8 mouse cellular contexts compared by ENCODE assay signal in the genomic region with DNA sequence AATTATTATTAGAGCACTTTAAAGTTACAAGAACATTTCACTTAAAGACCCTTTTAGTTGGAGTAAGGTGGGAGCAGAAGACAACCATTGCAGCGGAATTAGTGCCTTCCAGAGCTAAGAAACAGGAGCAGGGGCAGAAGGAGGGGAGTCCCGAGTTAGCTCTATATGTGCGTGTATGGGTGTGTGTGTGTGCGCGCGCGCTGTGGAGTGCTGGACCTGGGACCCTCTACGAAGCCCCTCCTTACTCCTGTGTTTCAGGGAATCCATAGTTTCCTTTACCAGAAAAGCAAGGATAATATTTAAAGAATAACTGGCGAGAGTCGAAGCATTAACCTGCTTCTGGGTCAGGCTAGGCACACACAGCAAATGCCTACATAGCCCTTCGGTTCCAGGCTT. TPM values are rescaled to one million over a fixed set of nuclear protein-coding genes. Genes with fewer than 3 reads are reported as not detected.
DNase-seq lines count a peak whose midpoint lies in the region; ATAC-seq and TF ChIP-seq lines count a peak whose summit lies in the region.

No protein-coding gene starts in this region.

- H3K27me3 ChIP-seq in heart, embryonic 14.5 days (ENCODE audit: control insufficient read depth, insufficient read depth, low read length), result no peaks in the 10 kb centered on the region
- H3K27me3 ChIP-seq in liver, postnatal 0 days (ENCODE audit: insufficient read depth, low read length), result 0 out of 2 replicates have a peak, but pooled peaks cover 2% of the 10 kb centered on the region

- H3K27ac ChIP-seq in left cerebral cortex, adult 2 months, result peak overlapping the region; percentile 99
- H3K27ac ChIP-seq in heart, embryonic 14.5 days (replicated peaks in 1 of 2; ENCODE audit: control insufficient read depth in 1 of 2, insufficient read depth in 1 of 2, low read depth in 2 of 2, low read length in 2 of 2), result peak overlapping the region; percentile 82
- peak overlapping the region; percentile 78; the same call in 1 of the 2 replicates for H3K27ac ChIP-seq in liver, postnatal 0 days (ENCODE audit: low read depth)

- TF ChIP-seq EP300 in liver, postnatal 0 days (IDR thresholded peaks at IDR 0.05; ENCODE audit: low read depth), result no peak

- WGBS in heart, embryonic 14.5 days, result 3% methylated on average over 11 of the region's 11 CpGs
- 5% methylated on average over 11 of the region's 11 CpGs for WGBS in liver, postnatal 0 days (ENCODE audit: insufficient replicate concordance)

- peaks cover 11% of the 10 kb centered on the region for H3K9me3 ChIP-seq in heart, embryonic 14.5 days (ENCODE audit: control insufficient read depth, low read length)
- no peaks in the 10 kb centered on the region for H3K9me3 ChIP-seq in liver, postnatal 0 days (ENCODE audit: low read length)

- ATAC-seq in common myeloid progenitor, adult 5-6 weeks (replicated peaks; ENCODE audit: low read depth, poor library complexity, severe bottlenecking), result peak; percentile 19
- no peak for ATAC-seq in heart, embryonic 14.5 days (ENCODE audit: insufficient number of reproducible peaks, insufficient read depth, low FRiP score, low read depth)
- no peak for ATAC-seq in liver, postnatal 0 days

- H3K4me3 ChIP-seq in left cerebral cortex, adult 2 months, result peak overlapping the region; percentile 85
- peak overlapping the region; percentile 85 to 95 for H3K4me3 ChIP-seq in heart, embryonic 14.5 days (ENCODE audit: control insufficient read depth in 1 of 2, insufficient read depth in 1 of 2, low read depth in 1 of 2, low read length in 2 of 2)
- H3K4me3 ChIP-seq in liver, postnatal 0 days (ENCODE audit: low read depth, low read length), result peak overlapping the region; percentile 74

- H3K9ac ChIP-seq in heart, embryonic 14.5 days (ENCODE audit: low read length), result peak overlapping the region; percentile 91
- peak overlapping the region; percentile 77 for H3K9ac ChIP-seq in liver, postnatal 0 days (replicated peaks)

- H3K4me1 ChIP-seq in heart, embryonic 14.5 days (ENCODE audit: control insufficient read depth in 2 of 2, insufficient read depth in 2 of 2, low read length in 2 of 2), result peaks cover 5 to 27% of the 10 kb centered on the region in 2 experiments; a peak in 3 of 4 replicates
- peaks cover 17% of the 10 kb centered on the region; the same call in 1 of the 2 replicates for H3K4me1 ChIP-seq in liver, postnatal 0 days (ENCODE audit: insufficient read depth)

- H3K4me2 ChIP-seq in heart, embryonic 14.5 days (ENCODE audit: low read length), result peak overlapping the region; percentile 95
- peak overlapping the region; percentile 95 for H3K4me2 ChIP-seq in liver, postnatal 0 days (ENCODE audit: low read depth, low read length)

- intact Hi-C loops in left cerebral cortex, adult 2 months (cut with DNase I), result loop anchor here (2.0 to 5.0 kb wide), 3 partner anchors 60 to 100 kb away; no protein-coding TSS in a partner anchor
- intact Hi-C loops in left cerebral cortex, postnatal 36 days (cut with DNase I), result loop anchor here (5.0 to 10.0 kb wide), 7 partner anchors 45 to 245 kb away; partner anchors contain the start of gene Smim11

- DNase-seq in left cerebral cortex, adult 2 months (ENCODE audit: extremely low spot score in 1 of 2, low spot score in 2 of 2), result no peak
- no peak for DNase-seq in left cerebral cortex, postnatal 36 days (ENCODE audit: low spot score in 2 of 2)
- DNase-seq in liver, postnatal 0 days, result no peak
- DNase-seq in Muller cell, postnatal 12 days (ENCODE audit: inconsistent ontology term), result no peak
- no peak for DNase-seq in cerebellum, adult 11 months
- DNase-seq in layer of hippocampus, postnatal 25 days (ENCODE audit: extremely low spot score in 1 of 2, low spot score in 1 of 2), result no peak

- H3K36me3 ChIP-seq in heart, embryonic 14.5 days (ENCODE audit: control insufficient read depth, insufficient read depth, low read length), result peaks cover 28% of the 10 kb centered on the region
- peaks cover 3% of the 10 kb centered on the region for H3K36me3 ChIP-seq in liver, postnatal 0 days (replicated peaks; ENCODE audit: insufficient read depth, low read length)

- no peak for TF ChIP-seq CTCF in left cerebral cortex, adult 2 months (IDR thresholded peaks at IDR 0.05)
- no peak for TF ChIP-seq CTCF in liver, postnatal 0 days (IDR thresholded peaks at IDR 0.05; ENCODE audit: low read depth)

RNA-seq across cellular contexts. Expression of gene Mrps6, which starts 0.6 kb away (rescaled TPM):
- 10 to 100 TPM; 45.7 to 49.9 TPM for total RNA-seq in left cerebral cortex, adult 2 months (2021)
- total RNA-seq in left cerebral cortex, postnatal 36 days (2021), result 10 to 100 TPM; 44.1 to 53.2 TPM
- total RNA-seq in common myeloid progenitor, adult 5-6 weeks (2017), result 30.2 and 34.8 TPM in 2 replicates
- polyA plus RNA-seq in heart, embryonic 14.5 days (2014; fragmentation: Nextera tagmentation; extraction: Ambion mirVana), result 135 and 149 TPM in 2 replicates
- 41.3 and 41.4 TPM in 2 replicates for polyA plus RNA-seq in liver, postnatal 0 days (2015; fragmentation: Nextera tagmentation; extraction: Ambion mirVana)
- 10 to 100 TPM; 43.2 to 54.9 TPM for total RNA-seq in layer of hippocampus, postnatal 25 days (2021)

RNA-seq across cellular contexts. Expression of gene Gm49711, which starts 0.7 kb away (rescaled TPM):
- total RNA-seq in left cerebral cortex, adult 2 months (2021), result under 1 TPM in 1 of 2 experiments, not detected in 1; 0.35 TPM
- not detected for total RNA-seq in left cerebral cortex, postnatal 36 days (2021)
- not detected in 2 replicates for total RNA-seq in common myeloid progenitor, adult 5-6 weeks (2017)
- polyA plus RNA-seq in heart, embryonic 14.5 days (2014; fragmentation: Nextera tagmentation; extraction: Ambion mirVana), result not detected in 2 replicates
- not detected in 2 replicates for polyA plus RNA-seq in liver, postnatal 0 days (2015; fragmentation: Nextera tagmentation; extraction: Ambion mirVana)
- total RNA-seq in layer of hippocampus, postnatal 25 days (2021), result under 1 TPM; 0.25 to 0.33 TPM

RNA-seq across cellular contexts. Expression of gene Slc5a3, which starts 0.7 kb away (rescaled TPM):
- 10 to 100 TPM; 33.3 to 33.5 TPM for total RNA-seq in left cerebral cortex, adult 2 months (2021)
- 10 to 100 TPM; 20.3 to 27.8 TPM for total RNA-seq in left cerebral cortex, postnatal 36 days (2021)
- 6.2 and 8.0 TPM in 2 replicates for total RNA-seq in common myeloid progenitor, adult 5-6 weeks (2017)
- polyA plus RNA-seq in heart, embryonic 14.5 days (2014; fragmentation: Nextera tagmentation; extraction: Ambion mirVana), result 5.7 and 6.1 TPM in 2 replicates
- polyA plus RNA-seq in liver, postnatal 0 days (2015; fragmentation: Nextera tagmentation; extraction: Ambion mirVana), result 0.53 and 0.82 TPM in 2 replicates
- 10 to 100 TPM; 23.9 to 32.1 TPM for total RNA-seq in layer of hippocampus, postnatal 25 days (2021)
